ENCODE assay signal across 17 mouse cellular contexts in the genomic region with DNA sequence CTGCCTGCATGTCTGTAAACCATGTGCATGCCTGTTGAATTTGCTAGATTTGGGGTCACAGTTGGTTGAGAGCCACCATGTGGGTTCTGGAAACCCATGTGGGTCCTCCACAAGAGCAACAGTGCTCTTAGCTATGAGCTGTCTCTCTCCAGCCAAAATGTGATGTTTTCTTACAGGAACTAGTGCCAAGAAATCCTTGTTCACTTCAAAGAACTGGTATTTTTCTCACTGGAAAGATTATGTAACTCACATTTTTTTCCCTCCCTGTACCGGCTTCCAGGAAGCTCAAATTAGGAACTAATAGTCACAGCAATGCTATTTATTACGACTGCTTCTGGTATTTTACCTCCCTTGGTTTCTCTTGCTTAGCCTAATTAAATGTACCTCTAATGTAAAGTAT. TPM values are rescaled to one million over a fixed set of nuclear protein-coding genes. Genes with fewer than 3 reads are reported as not detected.
DNase-seq lines count a peak whose midpoint lies in the region; ATAC-seq and TF ChIP-seq lines count a peak whose summit lies in the region.
"Had no signal": no experiment of that assay in that cellular context is flagged by ENCODE, and none has a peak within 500 bp of the region (broad histone marks: within the 10 kb centered on the region; RNA-seq: fewer than 3 reads in every experiment).

No protein-coding gene starts in this region.

- ATAC-seq in lung, embryonic 16.5 days (ENCODE audit: low read depth), result 0 out of 2 replicates have a peak, but pooled peaks have one; percentile 47
- no peak for ATAC-seq in stomach, postnatal 0 days (ENCODE audit: low FRiP score, low TSS enrichment)
- no peak for ATAC-seq in hindbrain, embryonic 14.5 days (ENCODE audit: low FRiP score)
- ATAC-seq: intestine, postnatal 0 days had no signal

- no peaks in the 10 kb centered on the region for H3K27me3 ChIP-seq in lung, embryonic 16.5 days (ENCODE audit: control insufficient read depth, insufficient read depth, low read depth, low read length)
- no peaks in the 10 kb centered on the region for H3K27me3 ChIP-seq in stomach, postnatal 0 days (ENCODE audit: control insufficient read depth, insufficient read depth, low read length)
- no peaks in the 10 kb centered on the region for H3K27me3 ChIP-seq in hindbrain, embryonic 14.5 days (ENCODE audit: control insufficient read depth, insufficient read depth, low read length)
- H3K27me3 ChIP-seq: embryonic facial prominence, embryonic 12.5 days; heart, embryonic 13.5 days; hindbrain, embryonic 15.5 days; limb, embryonic 13.5 days had no signal

- intact Hi-C loops in heart, postnatal 25 days (cut with DNase I), result no loop called here

- TF ChIP-seq EP300 in stomach, postnatal 0 days (optimal IDR thresholded peaks at IDR 0.05), result no peak

- no peak overlapping the region for H3K9ac ChIP-seq in lung, embryonic 16.5 days (ENCODE audit: low read length)
- no peak overlapping the region for H3K9ac ChIP-seq in stomach, postnatal 0 days (ENCODE audit: low read length)
- H3K9ac ChIP-seq in hindbrain, embryonic 14.5 days, result no peak overlapping the region
- H3K9ac ChIP-seq: embryonic facial prominence, embryonic 12.5 days; heart, embryonic 13.5 days; hindbrain, embryonic 15.5 days; limb, embryonic 13.5 days had no signal

- TF ChIP-seq POLR2A in lung, adult 2 months (IDR thresholded peaks at IDR 0.05; ENCODE audit: borderline replicate concordance, extremely low read depth, low read depth, low read length), result no peak

- no peak for TF ChIP-seq CTCF in lung, adult 2 months (IDR thresholded peaks at IDR 0.05; ENCODE audit: insufficient read depth, low read length)
- TF ChIP-seq CTCF in stomach, postnatal 0 days (IDR thresholded peaks at IDR 0.05; ENCODE audit: low read depth), result no peak

- H3K4me2 ChIP-seq in lung, embryonic 16.5 days (ENCODE audit: low read depth, low read length), result no peak overlapping the region
- no peak overlapping the region for H3K4me2 ChIP-seq in stomach, postnatal 0 days (replicated peaks; ENCODE audit: low read depth)
- H3K4me2 ChIP-seq in hindbrain, embryonic 14.5 days (replicated peaks), result no peak overlapping the region
- H3K4me2 ChIP-seq: embryonic facial prominence, embryonic 12.5 days; heart, embryonic 13.5 days; hindbrain, embryonic 15.5 days; limb, embryonic 13.5 days had no signal

- no peaks in the 10 kb centered on the region for H3K36me3 ChIP-seq in lung, embryonic 16.5 days (ENCODE audit: control insufficient read depth, insufficient read depth, low read length)
- no peaks in the 10 kb centered on the region for H3K36me3 ChIP-seq in stomach, postnatal 0 days (ENCODE audit: control insufficient read depth, insufficient read depth, low read length)
- no peaks in the 10 kb centered on the region for H3K36me3 ChIP-seq in hindbrain, embryonic 14.5 days (replicated peaks; ENCODE audit: control insufficient read depth, insufficient read depth)
- H3K36me3 ChIP-seq: embryonic facial prominence, embryonic 12.5 days; heart, embryonic 13.5 days; hindbrain, embryonic 15.5 days; limb, embryonic 13.5 days; midbrain, embryonic 10.5 days had no signal

- WGBS in lung, embryonic 16.5 days, result 27% methylated on average over 2 of the region's 2 CpGs
- 41% methylated on average over 2 of the region's 2 CpGs for WGBS in lung, adult 2 months
- 45% methylated on average over 2 of the region's 2 CpGs for WGBS in stomach, postnatal 0 days
- 85% methylated on average over 2 of the region's 2 CpGs for WGBS in hindbrain, embryonic 14.5 days

- H3K9me3 ChIP-seq in lung, embryonic 16.5 days (ENCODE audit: control insufficient read depth, low read length), result no peaks in the 10 kb centered on the region
- no peaks in the 10 kb centered on the region for H3K9me3 ChIP-seq in stomach, postnatal 0 days (ENCODE audit: control insufficient read depth, low read length)
- no peaks in the 10 kb centered on the region for H3K9me3 ChIP-seq in hindbrain, embryonic 14.5 days (ENCODE audit: control insufficient read depth, low read length)
- H3K9me3 ChIP-seq: embryonic facial prominence, embryonic 12.5 days; heart, embryonic 13.5 days; hindbrain, embryonic 15.5 days; limb, embryonic 13.5 days; midbrain, embryonic 10.5 days had no signal

- DNase-seq in heart, adult 8-10 months (ENCODE audit: low spot score), result peak; percentile 48
- no peak for DNase-seq in heart, postnatal 25 days (ENCODE audit: low spot score)
- DNase-seq in lung, adult 2 months, result no peak
- DNase-seq in fibroblast of lung, adult 2 months (ENCODE audit: low read depth), result peak; percentile 63
- DNase-seq in stomach, postnatal 0 days (ENCODE audit: low spot score), result no peak
- DNase-seq in hindbrain, embryonic 14.5 days (ENCODE audit: low spot score), result no peak
- DNase-seq: cerebellum, adult 11 months; cerebellum, postnatal 36 days; right cerebral cortex, postnatal 4 days; thymus, adult 2 months had no signal

- H3K27ac ChIP-seq in lung, embryonic 16.5 days (ENCODE audit: low read length), result no peak overlapping the region
- H3K27ac ChIP-seq in stomach, postnatal 0 days (replicated peaks), result no peak overlapping the region
- H3K27ac ChIP-seq in hindbrain, embryonic 14.5 days, result no peak overlapping the region
- H3K27ac ChIP-seq: embryonic facial prominence, embryonic 12.5 days; heart, embryonic 13.5 days; hindbrain, embryonic 15.5 days; limb, embryonic 13.5 days; midbrain, embryonic 10.5 days had no signal

- 0 out of 2 replicates have a peak, but pooled peaks cover 5% of the 10 kb centered on the region for H3K4me1 ChIP-seq in lung, embryonic 16.5 days (replicated peaks; ENCODE audit: control insufficient read depth, insufficient read depth, low read length)
- H3K4me1 ChIP-seq in lung, adult 2 months (ENCODE audit: control insufficient read depth, insufficient read depth, low read length), result peaks cover 3% of the 10 kb centered on the region; the same call in 1 of the 2 replicates
- no peaks in the 10 kb centered on the region for H3K4me1 ChIP-seq in stomach, postnatal 0 days (replicated peaks; ENCODE audit: control insufficient read depth, insufficient read depth)
- no peaks in the 10 kb centered on the region for H3K4me1 ChIP-seq in hindbrain, embryonic 14.5 days (replicated peaks; ENCODE audit: control insufficient read depth, insufficient read depth, low read length)
- H3K4me1 ChIP-seq: embryonic facial prominence, embryonic 12.5 days; hindbrain, embryonic 15.5 days; limb, embryonic 13.5 days; midbrain, embryonic 10.5 days had no signal

- H3K4me3 ChIP-seq in lung, embryonic 16.5 days (ENCODE audit: low read length), result no peak overlapping the region
- no peak overlapping the region for H3K4me3 ChIP-seq in lung, adult 2 months (replicated peaks; ENCODE audit: extremely low read depth, low read depth, low read length)
- H3K4me3 ChIP-seq in stomach, postnatal 0 days (ENCODE audit: low read depth, low read length), result no peak overlapping the region
- H3K4me3 ChIP-seq in hindbrain, embryonic 14.5 days (replicated peaks; ENCODE audit: low read length), result no peak overlapping the region
- H3K4me3 ChIP-seq: embryonic facial prominence, embryonic 12.5 days; heart, embryonic 13.5 days; hindbrain, embryonic 15.5 days; limb, embryonic 13.5 days; midbrain, embryonic 10.5 days had no signal

RNA-seq across cellular contexts. Expression of gene Rcan2, which starts 45.6 kb away (rescaled TPM):
- total RNA-seq in heart, adult 8-10 months (2022), result 100 to 1,000 TPM; 431 to 459 (median 436) TPM
- total RNA-seq in heart, postnatal 25 days (2021), result 100 to 1,000 TPM; 355 to 379 TPM
- polyA plus RNA-seq in lung, embryonic 16.5 days (2015; fragmentation: Nextera tagmentation; extraction: Ambion mirVana), result 5.3 and 6.0 TPM in 2 replicates
- 11.4 and 19.4 TPM in 2 replicates for polyA plus RNA-seq in lung, adult 2 months (2012; rRNA removed)
- 11.0 and 12.5 TPM in 2 replicates for polyA plus RNA-seq in stomach, postnatal 0 days (2015; fragmentation: Nextera tagmentation; extraction: Ambion mirVana)
- 118 and 124 TPM in 2 replicates for polyA plus RNA-seq in hindbrain, embryonic 14.5 days (2014; fragmentation: Nextera tagmentation; extraction: Ambion mirVana)

Comparison
In these comparisons a context has a peak if more than half of its experiments do, and no peak if none do; other contexts are left out.
1. DNase-seq: peak in heart, adult 8-10 months (single experiment) and fibroblast of lung, adult 2 months (single experiment); none in heart, postnatal 25 days (single experiment), lung, adult 2 months (single experiment), stomach, postnatal 0 days (single experiment) and hindbrain, embryonic 14.5 days (single experiment).